In genomic region chr2:151988978-151989377, GRCm38 (mm10) we compare ENCODE assay signal across 22 mouse cellular contexts. TPM values are rescaled to one million over a fixed set of nuclear protein-coding genes. Genes with fewer than 3 reads are reported as not detected.
DNase-seq lines count a peak whose midpoint lies in the region; ATAC-seq and TF ChIP-seq lines count a peak whose summit lies in the region.
"Had no signal": no experiment of that assay in that cellular context is flagged by ENCODE, and none has a peak within 500 bp of the region (broad histone marks: within the 10 kb centered on the region; RNA-seq: fewer than 3 reads in every experiment).

No protein-coding gene starts in this region.

- H3K4me1 ChIP-seq in E14TG2a.4 (replicated peaks; ENCODE audit: low read depth, low read length): peaks cover 50% of the 10 kb centered on the region

- peaks cover 16% of the 10 kb centered on the region for H3K27me3 ChIP-seq in E14TG2a.4 (ENCODE audit: insufficient read depth, low read length)

- H3K9me3 ChIP-seq in E14TG2a.4 (ENCODE audit: low read length): no peaks in the 10 kb centered on the region
- H3K9me3 ChIP-seq: embryonic facial prominence, embryonic 15.5 days; forebrain, embryonic 10.5 days; heart, embryonic 10.5 days; hindbrain, embryonic 12.5 days had no signal

- H3K36me3 ChIP-seq in E14TG2a.4 (ENCODE audit: insufficient read depth, low read length): no peaks in the 10 kb centered on the region
- H3K36me3 ChIP-seq: embryonic facial prominence, embryonic 15.5 days; forebrain, embryonic 10.5 days; heart, embryonic 10.5 days; hindbrain, embryonic 12.5 days had no signal

- H3K4me3 ChIP-seq in layer of hippocampus, adult 2 months: no peak overlapping the region
- no peak overlapping the region for H3K4me3 ChIP-seq in E14TG2a.4 (replicated peaks; ENCODE audit: low read length)
- H3K4me3 ChIP-seq: embryonic facial prominence, embryonic 15.5 days; erythroblast, embryonic 14.5 days; forebrain, embryonic 10.5 days; gastrocnemius, adult 2 months; heart, embryonic 10.5 days; hindbrain, embryonic 12.5 days had no signal

- H3K27ac ChIP-seq in layer of hippocampus, adult 2 months: no peak overlapping the region
- H3K27ac ChIP-seq: embryonic facial prominence, embryonic 15.5 days; forebrain, embryonic 10.5 days; gastrocnemius, adult 2 months; heart, embryonic 10.5 days; hindbrain, embryonic 12.5 days had no signal

- ATAC-seq in common myeloid progenitor, adult 5-6 weeks (replicated peaks; ENCODE audit: low read depth, poor library complexity, severe bottlenecking): peak; percentile 48; the same call in 1 of the 2 replicates
- ATAC-seq: forebrain, embryonic 14.5 days had no signal

- TF ChIP-seq CTCF in layer of hippocampus, adult 2 months (conservative IDR thresholded peaks at IDR 0.05): peak; percentile 45
- peak; percentile 39 for TF ChIP-seq CTCF in E14TG2a.4 (conservative IDR thresholded peaks at IDR 0.05; ENCODE audit: low read length)

- DNase-seq in layer of hippocampus, adult 2 months (ENCODE audit: low spot score in 2 of 2): no peak
- DNase-seq in layer of hippocampus, postnatal 10 days (ENCODE audit: low spot score in 2 of 2): no peak
- DNase-seq in neural tube, embryonic 10.5 days (ENCODE audit: extremely low spot score, low spot score): no peak
- DNase-seq in right cerebral cortex, adult 2 months (ENCODE audit: low spot score in 2 of 2): no peak
- DNase-seq: adrenal gland, adult 2 months; adrenal gland, postnatal 25 days; cerebellum, adult 18-20 months; cerebellum, adult 9-11 months; cerebellum, postnatal 36 days; gastrocnemius, adult 2 months; gastrocnemius, postnatal 25 days; heart, postnatal 10 days; heart, postnatal 4 days had no signal

RNA-seq across cellular contexts. Expression of gene Slc52a3, which starts 7.3 kb away (rescaled TPM):
- 1 to 10 TPM; 2.8 to 2.9 TPM for total RNA-seq in layer of hippocampus, adult 2 months (2021)
- 1 to 10 TPM; 3.1 TPM for total RNA-seq in layer of hippocampus, postnatal 10 days (2021)
- total RNA-seq in common myeloid progenitor, adult 5-6 weeks (2017): 0.87 and 1.1 TPM in 2 replicates
- total RNA-seq: granulocyte monocyte progenitor cell, adult 5-6 weeks had no signal

RNA-seq across cellular contexts. Expression of gene Fam110a, which starts 9.0 kb away (rescaled TPM):
- total RNA-seq in layer of hippocampus, adult 2 months (2021): 1 to 10 TPM; 7.8 to 8.0 TPM
- total RNA-seq in layer of hippocampus, postnatal 10 days (2021): 10 to 100 TPM in 1 of 2 experiments, 1 to 10 TPM in 1; 9.0 to 11.1 TPM
- total RNA-seq in common myeloid progenitor, adult 5-6 weeks (2017): 3.4 and 6.7 TPM in 2 replicates
